Mouse (Mus musculus) cerebellum, adult 2 months (tissue): ENCODE measurements around the gene Rora. TPM values are rescaled to one million over a fixed set of nuclear protein-coding genes. Genes with fewer than 3 reads are reported as not detected.

Experiments
- DNase-seq, 2 experiments: peaks; one replicate each; pipeline ENCODE4 v3.0.0; 2021
- H3K27ac ChIP-seq: fragments of 200-500 bp; 2 replicates; pipeline ENCODE4 v1.5.1; 2012; ENCODE audit warnings: low read length, control low read depth, inconsistent platforms; ENCODE audit not compliant: insufficient read depth
- H3K27me3 ChIP-seq: fragments of 200-500 bp; 2 replicates; pipeline ENCODE4 v1.6.1; 2012; ENCODE audit warnings: inconsistent platforms, mild to moderate bottlenecking, low read length, moderate library complexity; ENCODE audit not compliant: control insufficient read depth, insufficient read depth
- H3K4me1 ChIP-seq: fragments of 200-500 bp; 2 replicates; pipeline ENCODE4 v1.6.1; 2011; ENCODE audit warnings: low read length; ENCODE audit not compliant: control insufficient read depth, insufficient read depth
- H3K4me3 ChIP-seq: fragments of 200-500 bp; replicated peaks from 2 replicates; pipeline ENCODE3; 2011; ENCODE audit warnings: mild to moderate bottlenecking, low read depth, low read length, control low read depth; ENCODE audit not compliant: insufficient read depth
- CTCF ChIP-seq: fragments of 200-500 bp; IDR thresholded peaks from 2 replicates; pipeline ENCODE4 v1.5.1; 2011; ENCODE audit warnings: low read depth, mild to moderate bottlenecking, control low read depth, low read length, moderate library complexity, borderline replicate concordance; ENCODE audit not compliant: insufficient read depth
- POLR2A ChIP-seq: fragments of 200-500 bp; IDR thresholded peaks from 2 replicates; pipeline ENCODE4 v1.6.1; 2011; ENCODE audit warnings: low read length, control low read depth, borderline replicate concordance; ENCODE audit not compliant: insufficient read depth
- WGBS: fragments of 180-500 bp; shearing (Covaris S2); methylation state at CpG from one replicate; pipeline ENCODE4 v1.1.7; 2018; 5-methylcytosine and 5-hydroxymethylcytosine counted together
- polyA plus RNA-seq: library from polyadenylated mRNA; depleted of rRNA; stranded (reverse); fragments of >200 nt; gene quantifications from 2 replicates; pipeline ENCODE4 v1.2.3, GENCODE M21; 2012

Gene Rora
- polyA plus RNA-seq, 1 experiment, result 58.4 TPM

DNA sequence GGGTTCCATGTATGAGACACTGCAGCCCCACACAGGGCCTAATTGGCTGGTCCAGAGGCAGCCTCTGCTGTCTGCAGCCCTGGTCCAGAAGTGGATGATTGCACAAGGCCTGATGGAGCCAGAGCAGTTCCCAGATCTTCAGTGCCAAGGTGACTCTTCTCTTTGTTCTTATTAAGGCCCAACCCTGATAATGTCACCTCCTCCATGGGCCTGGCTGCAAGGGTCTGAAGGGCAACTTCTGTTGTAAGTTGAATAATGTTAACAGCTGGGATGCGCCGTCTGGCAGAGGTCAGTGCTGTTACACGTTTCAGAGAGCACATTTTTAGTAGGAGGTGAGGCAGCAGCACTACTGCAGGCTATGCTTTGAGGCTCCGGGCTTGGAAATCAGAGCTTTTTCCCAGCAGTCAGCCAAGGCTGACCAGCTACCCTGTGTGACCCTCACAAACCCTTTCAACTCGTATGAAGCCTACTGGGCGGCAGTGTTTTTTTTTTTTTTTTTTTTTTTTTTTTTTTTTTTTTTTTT is 252.8 kb downstream of the Rora start:
- 76% methylated on average over 6 of the region's 6 CpGs for WGBS
- Histone ChIP-seq H3K4me3 (no peak overlapping the region), H3K27me3 (no peaks in the 10 kb centered on the region), H3K27ac (no peak overlapping the region), H3K4me1 (peaks cover 4% of the 10 kb centered on the region)
- TF ChIP-seq POLR2A (no peak), CTCF (no peak)
- no peak for DNase-seq

DNA sequence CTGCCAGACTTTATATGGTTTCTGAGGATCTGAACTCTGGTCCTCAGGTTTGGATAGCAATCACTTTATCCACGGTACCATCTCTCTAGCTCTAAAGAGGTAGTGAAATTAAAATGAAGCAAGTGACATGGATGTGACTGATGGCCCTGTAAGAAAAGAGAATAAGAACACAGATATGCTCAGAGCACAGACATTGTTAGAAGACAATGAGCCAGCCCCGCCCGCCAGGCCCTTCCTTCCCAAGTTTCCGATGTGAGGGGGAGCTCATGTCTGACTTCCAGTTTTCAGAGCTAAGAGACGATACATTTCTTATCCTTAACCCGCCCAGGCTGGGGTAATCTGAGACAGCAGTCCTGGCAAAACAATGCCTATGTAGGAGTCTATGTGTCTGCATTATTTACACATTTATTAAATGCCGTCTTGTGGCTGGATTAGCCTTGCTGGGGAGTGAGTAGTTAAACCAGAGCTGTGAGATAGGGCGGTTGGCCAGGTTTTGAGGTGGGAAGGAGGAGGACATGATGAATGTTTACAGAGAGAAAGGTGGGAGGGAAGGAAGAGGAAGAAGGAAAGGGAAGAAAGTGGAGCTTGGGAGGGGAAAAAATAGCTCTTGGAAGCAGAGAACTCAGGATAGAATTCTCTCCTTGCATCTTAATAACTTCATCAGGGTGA is 259.0 kb downstream of the Rora start:
- H3K27me3 ChIP-seq, result no peaks in the 10 kb centered on the region
- no peak overlapping the region for H3K27ac ChIP-seq
- TF ChIP-seq POLR2A (no peak), CTCF (no peak)
- H3K4me1 ChIP-seq, result peaks cover 18% of the 10 kb centered on the region
- no peak overlapping the region for H3K4me3 ChIP-seq
- no peak for DNase-seq
- 79% methylated on average over 8 of the region's 8 CpGs for WGBS

DNA sequence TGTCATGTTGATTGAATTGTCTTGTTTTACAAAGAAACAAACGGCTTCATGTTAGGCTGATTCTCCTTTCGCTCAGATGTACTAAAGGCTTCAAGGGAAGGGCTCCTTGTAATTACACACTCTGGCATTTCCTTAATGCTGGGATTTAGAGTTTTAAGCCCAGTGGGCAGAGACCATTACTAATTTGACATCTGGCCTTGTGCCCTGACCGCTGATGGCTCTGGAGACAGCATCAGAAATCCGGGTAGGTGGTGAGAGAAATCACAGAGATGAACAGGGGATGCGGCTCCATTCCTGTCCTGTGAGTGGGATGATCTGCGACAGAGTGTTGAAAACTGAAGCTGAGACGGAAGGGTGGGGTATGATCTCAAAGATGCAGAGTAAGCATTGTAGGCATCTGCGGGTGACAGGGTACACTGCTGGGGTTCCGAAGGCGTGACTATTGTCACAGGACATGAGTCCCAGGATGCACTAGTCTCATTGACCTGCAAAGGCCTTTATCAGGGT is 259.7 kb downstream of the Rora start:
- Histone ChIP-seq H3K27me3 (no peaks in the 10 kb centered on the region), H3K27ac (no peak overlapping the region), H3K4me3 (no peak overlapping the region), H3K4me1 (peaks cover 18% of the 10 kb centered on the region)
- WGBS, result 65% methylated on average over 10 of the region's 10 CpGs
- TF ChIP-seq POLR2A (no peak), CTCF (no peak)
- no peak for DNase-seq

DNA sequence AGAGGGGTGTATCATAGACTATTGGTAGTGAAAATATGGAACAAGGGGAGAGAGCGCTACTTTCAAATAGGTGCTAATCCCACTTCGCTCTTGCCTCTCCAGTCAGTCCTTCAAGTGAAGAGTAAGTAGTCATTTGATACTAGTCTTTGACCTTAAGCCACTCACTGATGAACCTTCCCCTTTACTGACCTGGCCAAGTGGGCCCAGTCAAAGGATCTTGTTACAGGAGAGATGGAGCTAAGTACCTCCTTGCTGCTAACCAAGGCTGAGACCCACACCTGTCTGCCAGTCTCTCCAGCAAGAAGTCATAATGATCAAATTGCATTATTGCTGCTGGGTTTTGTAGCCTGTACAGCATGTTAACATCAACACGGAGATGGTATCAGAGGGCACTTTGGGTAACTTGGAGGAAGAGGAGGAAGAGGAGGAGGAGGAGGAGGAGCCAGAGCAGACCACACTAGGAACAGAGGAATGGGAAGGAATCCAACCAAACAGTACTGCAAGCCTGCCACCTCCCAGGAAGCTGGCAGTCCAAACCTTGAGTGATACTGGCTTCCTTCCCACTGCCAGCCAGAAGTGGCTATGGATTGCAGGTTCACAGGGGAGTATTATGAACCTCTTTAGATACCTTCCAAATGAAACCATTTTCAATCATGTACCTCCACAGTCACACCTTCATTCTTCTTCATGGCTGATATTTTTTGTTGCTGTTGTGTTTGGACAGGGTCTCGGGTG is 261.1 kb downstream of the Rora start:
- Histone ChIP-seq H3K4me3 (no peak overlapping the region), H3K27ac (no peak overlapping the region), H3K4me1 (peaks cover 18% of the 10 kb centered on the region), H3K27me3 (no peaks in the 10 kb centered on the region)
- TF ChIP-seq CTCF, result no peak
- no peak for TF ChIP-seq POLR2A
- peak; percentile 43 to 71 for DNase-seq
- 82% methylated on average over 4 of the region's 4 CpGs for WGBS

DNA sequence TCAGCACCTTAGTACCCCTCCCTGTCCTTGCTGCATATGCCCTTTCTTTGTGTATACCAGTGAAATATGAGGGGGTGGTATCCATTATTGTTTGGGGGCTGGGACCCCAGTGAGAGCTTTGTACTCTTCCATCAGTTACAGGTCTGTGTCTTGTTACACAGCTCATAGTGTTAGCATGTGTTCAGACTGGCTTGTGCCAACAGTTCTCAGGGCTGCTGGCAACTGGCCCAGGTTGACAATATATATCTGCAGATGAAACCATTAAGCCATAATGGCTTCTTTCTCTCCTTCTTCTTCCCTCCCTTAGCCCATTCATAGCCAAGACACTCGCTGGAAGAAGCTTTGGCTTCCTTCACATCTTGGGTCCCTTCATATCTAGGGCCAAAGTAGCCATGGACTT is 263.2 kb downstream of the Rora start:
- peak; percentile 65 to 77 for DNase-seq
- TF ChIP-seq POLR2A, result no peak
- TF ChIP-seq CTCF, result no peak
- 40% methylated on average over 1 of the region's 1 CpGs for WGBS
- peaks cover 18% of the 10 kb centered on the region for H3K4me1 ChIP-seq
- no peak overlapping the region for H3K27ac ChIP-seq
- H3K4me3 ChIP-seq, result no peak overlapping the region
- no peaks in the 10 kb centered on the region for H3K27me3 ChIP-seq

DNA sequence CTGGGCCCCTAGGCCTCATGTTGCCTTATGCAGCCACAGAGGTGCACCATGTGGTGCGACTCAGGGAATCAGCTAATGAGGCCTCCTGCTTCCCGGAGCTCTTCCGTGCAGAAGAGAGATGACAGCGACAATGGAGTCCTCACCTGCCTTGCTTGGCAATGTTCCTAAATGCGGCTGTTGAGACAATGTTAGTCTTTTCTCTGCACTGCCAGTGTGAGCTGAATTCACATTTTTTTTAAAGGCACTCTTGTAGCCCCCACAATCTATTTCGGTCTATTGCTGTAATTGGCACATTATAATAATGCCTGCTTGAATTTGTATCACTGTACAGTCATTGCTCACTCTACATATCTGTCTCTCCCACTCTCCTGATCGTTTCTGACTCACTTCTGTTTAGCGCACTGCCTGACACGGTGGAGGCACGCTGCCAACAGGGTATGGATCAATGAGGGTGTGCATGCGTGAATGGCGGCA is 269.6 kb downstream of the Rora start:
- Histone ChIP-seq H3K4me3 (no peak overlapping the region), H3K27me3 (no peaks in the 10 kb centered on the region), H3K27ac (no peak overlapping the region), H3K4me1 (peaks cover 14% of the 10 kb centered on the region)
- WGBS, result 44% methylated on average over 12 of the region's 12 CpGs
- TF ChIP-seq CTCF, result no peak
- TF ChIP-seq POLR2A, result no peak
- peak in 1 of 2 experiments; percentile 42 for DNase-seq

DNA sequence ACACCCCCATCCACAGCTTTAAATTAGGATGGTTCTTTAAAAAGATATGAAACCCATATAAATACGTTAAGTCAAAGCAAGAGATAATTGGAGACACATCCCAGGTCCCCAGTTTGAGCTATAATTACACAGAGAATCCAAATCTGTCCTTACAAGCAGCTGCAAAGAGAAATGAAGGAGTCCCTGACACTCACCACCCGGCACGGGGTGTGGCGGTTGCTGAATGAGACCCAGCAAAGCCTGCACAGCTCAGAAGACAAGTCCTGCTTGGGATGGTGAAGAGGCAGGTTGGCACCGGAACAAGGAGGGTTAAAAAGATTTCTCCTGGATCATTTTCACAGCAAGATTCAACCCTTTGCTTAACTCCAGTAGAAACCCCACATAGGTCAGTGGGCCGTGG is 272.8 kb downstream of the Rora start:
- Histone ChIP-seq H3K4me3 (no peak overlapping the region), H3K27me3 (no peaks in the 10 kb centered on the region), H3K27ac (no peak overlapping the region), H3K4me1 (peaks cover 17% of the 10 kb centered on the region)
- TF ChIP-seq CTCF (no peak), POLR2A (no peak)
- no peak for DNase-seq
- 94% methylated on average over 6 of the region's 6 CpGs for WGBS

DNA sequence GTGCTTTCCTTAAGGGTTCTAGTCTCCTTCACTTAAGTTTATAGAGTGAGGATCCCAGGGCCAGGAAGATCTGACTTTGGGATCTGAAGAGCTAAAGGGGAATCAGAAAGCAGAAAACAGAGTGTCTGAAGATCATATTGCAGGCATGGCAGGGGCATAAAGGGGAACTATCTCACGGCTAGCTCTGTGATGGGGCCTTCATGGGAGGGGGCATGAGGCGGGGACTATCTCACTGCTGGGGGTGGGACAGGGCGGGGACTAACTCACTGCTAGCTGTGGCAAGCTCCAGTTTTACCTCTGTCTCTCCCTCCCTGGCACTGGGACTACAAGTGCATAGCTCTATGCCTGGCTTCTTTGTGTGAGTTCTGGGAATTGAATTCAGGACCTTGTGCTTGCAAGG is 279.6 kb downstream of the Rora start:
- WGBS, result 73% methylated on average over 3 of the region's 3 CpGs
- Histone ChIP-seq H3K4me3 (no peak overlapping the region), H3K27ac (no peak overlapping the region), H3K4me1 (peaks cover 3% of the 10 kb centered on the region; the same call in 1 of the 2 replicates), H3K27me3 (no peaks in the 10 kb centered on the region)
- no peak for DNase-seq
- no peak for TF ChIP-seq POLR2A
- no peak for TF ChIP-seq CTCF
